Mouse (Mus musculus) heart, embryonic 16.5 days (tissue): ENCODE measurements around the gene Dhx9. TPM values are rescaled to one million over a fixed set of nuclear protein-coding genes. Genes with fewer than 3 reads are reported as not detected.
"Not testable (repeated sequence)": the region's sequence is repeated elsewhere in the genome, so short reads cannot be mapped to it uniquely, and the experiment has no call there.

ENCODE experiments used
- ATAC-seq: fragments of 200-750 bp; cut with Nextera tagmentation; replicated peaks from 2 replicates; pipeline ENCODE4 v1.8.0; 2017; ENCODE audit warnings: moderate number of reproducible peaks; ENCODE audit not compliant: insufficient read depth, low FRiP score; ENCODE audit errors: extremely low read depth
- H3K27ac ChIP-seq: fragments of 300-500 bp; sonication (generic); 2 replicates; pipeline ENCODE4 v1.5.1; 2014; ENCODE audit warnings: mild to moderate bottlenecking, low read length, control low read depth, moderate library complexity
- H3K27me3 ChIP-seq: fragments of 300-500 bp; sonication (generic); 2 replicates; pipeline ENCODE4 v1.6.1; 2014; ENCODE audit warnings: low read length, mixed read lengths; ENCODE audit not compliant: control insufficient read depth, insufficient read depth
- H3K36me3 ChIP-seq: fragments of 300-500 bp; sonication (generic); 2 replicates; pipeline ENCODE4 v1.6.1; 2014; ENCODE audit not compliant: control insufficient read depth, insufficient read depth
- H3K4me1 ChIP-seq: fragments of 300-500 bp; sonication (generic); 2 replicates; pipeline ENCODE4 v1.6.1; 2014; ENCODE audit warnings: low read length, mixed read lengths; ENCODE audit not compliant: control insufficient read depth, insufficient read depth
- H3K4me2 ChIP-seq: fragments of 300-500 bp; sonication (generic); 2 replicates; pipeline ENCODE4 v1.6.1; 2014; ENCODE audit warnings: low read depth, mild to moderate bottlenecking, control low read depth, low read length
- H3K4me3 ChIP-seq: fragments of 300-500 bp; sonication (generic); 2 replicates; pipeline ENCODE4 v1.5.1; 2014; ENCODE audit warnings: mild to moderate bottlenecking, control low read depth, low read length
- H3K9ac ChIP-seq: fragments of 300-500 bp; sonication (generic); 2 replicates; pipeline ENCODE4 v1.6.1; 2014; ENCODE audit warnings: low read length, control low read depth
- H3K9me3 ChIP-seq: fragments of 300-500 bp; sonication (generic); replicated peaks from 2 replicates; pipeline ENCODE4 v1.6.1; 2016; ENCODE audit warnings: low read length; ENCODE audit not compliant: control insufficient read depth
- WGBS: fragments of 180-500 bp; shearing (Covaris S2); extraction: QIAGEN DNeasy Blood & Tissue Kit; methylation state at CpG from one replicate; pipeline ENCODE4 v1.1.7; 2014; 5-methylcytosine and 5-hydroxymethylcytosine counted together
- polyA plus RNA-seq: library from polyadenylated mRNA; unstranded; fragments of >200 nt; fragmentation: Nextera tagmentation; extraction: Ambion mirVana; gene quantifications from 2 replicates; pipeline ENCODE4 v1.2.1, GENCODE M21; 2015

Dhx9 gene
- polyA plus RNA-seq, 1 experiment from 2014 or later = 16.0 TPM

GRCm38 (mm10) chr1:153489963-153490362, 2.5 kb upstream of the Dhx9 start:
- Histone ChIP-seq H3K4me3 (no peak overlapping the region), H3K9ac (no peak overlapping the region), H3K4me2 (no peak overlapping the region), H3K27ac (no peak overlapping the region), H3K9me3 (no peaks in the 10 kb centered on the region), H3K27me3 (no peaks in the 10 kb centered on the region), H3K4me1 (peaks cover 12% of the 10 kb centered on the region), H3K36me3 (no peaks in the 10 kb centered on the region)
- 77% methylated on average over 4 of the region's 4 CpGs for WGBS
- no peak for ATAC-seq

GRCm38 (mm10) chr1:153489540-153489939, 2.1 kb upstream of the Dhx9 start:
- Histone ChIP-seq H3K4me3 (no peak overlapping the region), H3K9ac (no peak overlapping the region), H3K9me3 (no peaks in the 10 kb centered on the region), H3K4me1 (peaks cover 16% of the 10 kb centered on the region), H3K4me2 (no peak overlapping the region), H3K27ac (no peak overlapping the region), H3K27me3 (no peaks in the 10 kb centered on the region), H3K36me3 (no peaks in the 10 kb centered on the region)
- 40% methylated on average over 2 of the region's 2 CpGs for WGBS
- no peak for ATAC-seq

- Histone ChIP-seq H3K9ac (no peak overlapping the region), H3K4me3 (no peak overlapping the region), H3K27me3 (no peaks in the 10 kb centered on the region), H3K4me1 (peaks cover 19% of the 10 kb centered on the region), H3K9me3 (no peaks in the 10 kb centered on the region), H3K36me3 (no peaks in the 10 kb centered on the region), H3K27ac (no peak overlapping the region), H3K4me2 (no peak overlapping the region)
- no peak for ATAC-seq
- WGBS = 41% methylated on average over 7 of the region's 7 CpGs
Observed at GRCm38 (mm10) chr1:153489132-153489531, 1.7 kb upstream of the Dhx9 start.

GRCm38 (mm10) chr1:153486767-153487499, 527 bp downstream of the Dhx9 start:
- under 1% methylated on average over 64 of the region's 64 CpGs for WGBS
- Histone ChIP-seq H3K9ac (peak overlapping the region; percentile 96), H3K4me3 (peak overlapping the region; percentile 87), H3K4me1 (peaks cover 24% of the 10 kb centered on the region), H3K27me3 (no peaks in the 10 kb centered on the region), H3K36me3 (peaks cover 5% of the 10 kb centered on the region; the same call in 1 of the 2 replicates), H3K9me3 (no peaks in the 10 kb centered on the region), H3K27ac (peak overlapping the region; percentile 70), H3K4me2 (peak overlapping the region; percentile 83)
- peak; percentile 59 for ATAC-seq

GRCm38 (mm10) chr1:153486120-153486519, 1.3 kb downstream of the Dhx9 start:
- Histone ChIP-seq H3K4me3 (peak overlapping the region; percentile 87), H3K9ac (peak overlapping the region; percentile 96), H3K4me1 (peaks cover 24% of the 10 kb centered on the region), H3K4me2 (peak overlapping the region; percentile 83)
- H3K27me3 ChIP-seq, H3K27ac ChIP-seq, H3K36me3 ChIP-seq, H3K9me3 ChIP-seq, ATAC-seq: not testable (repeated sequence)
- WGBS = 9% methylated on average over 6 of the region's 6 CpGs

GRCm38 (mm10) chr1:153485201-153485796, 2.2 kb downstream of the Dhx9 start:
- Histone ChIP-seq H3K36me3 (peaks cover 17% of the 10 kb centered on the region), H3K9ac (peak overlapping the region; percentile 16; the same call in 1 of the 2 replicates), H3K4me3 (peak overlapping the region; percentile 35), H3K4me1 (peaks cover 24% of the 10 kb centered on the region), H3K27me3 (no peaks in the 10 kb centered on the region), H3K27ac (no peak overlapping the region), H3K9me3 (no peaks in the 10 kb centered on the region), H3K4me2 (peak overlapping the region; percentile 83)
- WGBS = 57% methylated on average over 2 of the region's 2 CpGs
- ATAC-seq = no peak

GRCm38 (mm10) chr1:153481025-153481412, 6.4 kb downstream of the Dhx9 start:
- Histone ChIP-seq H3K9me3 (no peaks in the 10 kb centered on the region), H3K4me3 (no peak overlapping the region), H3K4me2 (no peak overlapping the region), H3K27me3 (no peaks in the 10 kb centered on the region), H3K9ac (no peak overlapping the region), H3K4me1 (peaks cover 20% of the 10 kb centered on the region), H3K27ac (no peak overlapping the region), H3K36me3 (peaks cover 46% of the 10 kb centered on the region)
- ATAC-seq = no peak
- 42% methylated on average over 1 of the region's 1 CpGs for WGBS

GRCm38 (mm10) chr1:153480386-153481024, 7.0 kb downstream of the Dhx9 start:
- ATAC-seq = no peak
- Histone ChIP-seq H3K4me2 (no peak overlapping the region), H3K9ac (no peak overlapping the region), H3K27me3 (no peaks in the 10 kb centered on the region), H3K4me3 (no peak overlapping the region), H3K4me1 (peaks cover 17% of the 10 kb centered on the region), H3K27ac (no peak overlapping the region), H3K36me3 (peaks cover 48% of the 10 kb centered on the region), H3K9me3 (no peaks in the 10 kb centered on the region)
- WGBS = 55% methylated on average over 1 of the region's 1 CpGs

GRCm38 (mm10) chr1:153479296-153479695, 8.2 kb downstream of the Dhx9 start:
- H3K9ac ChIP-seq = no peak overlapping the region
- no peaks in the 10 kb centered on the region for H3K9me3 ChIP-seq
- peaks cover 56% of the 10 kb centered on the region for H3K36me3 ChIP-seq
- peaks cover 5% of the 10 kb centered on the region; the same call in 1 of the 2 replicates for H3K4me1 ChIP-seq
- no peak for ATAC-seq
- H3K27me3 ChIP-seq = no peaks in the 10 kb centered on the region
- 87% methylated on average over 1 of the region's 1 CpGs for WGBS
- H3K4me2 ChIP-seq = no peak overlapping the region
- H3K4me3 ChIP-seq = no peak overlapping the region
- H3K27ac ChIP-seq = no peak overlapping the region
